Mouse (Mus musculus): ENCODE measurements around the gene B3gnt9.

DNA sequence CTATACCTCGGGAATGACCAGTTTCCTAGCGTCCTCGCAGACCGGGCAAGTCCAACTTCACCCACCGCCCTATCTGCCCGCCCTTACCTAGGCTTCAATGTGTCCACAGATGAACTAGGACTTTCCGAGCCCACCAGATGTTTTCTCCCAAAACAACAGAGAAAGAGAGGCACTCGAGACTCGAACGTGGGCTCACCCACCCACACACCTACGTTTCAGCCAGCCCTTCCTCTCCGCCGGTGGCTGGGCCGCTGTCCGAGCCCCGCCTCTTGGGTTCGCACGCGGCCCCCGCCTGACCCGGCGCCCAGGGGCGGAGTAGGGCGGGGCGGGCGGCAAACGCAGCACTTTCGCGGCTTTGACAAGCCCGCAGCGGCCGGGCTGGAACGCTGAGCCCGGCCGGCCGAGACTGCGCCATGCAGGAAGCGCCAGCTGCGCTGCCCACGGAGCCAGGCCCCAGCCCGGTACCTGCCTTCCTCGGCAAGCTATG is 14.6 kb upstream of the B3gnt9 start, which contains the start of gene Hsf4:
- TF ChIP-seq CTCF (IDR thresholded peaks at IDR 0.05; ENCODE audit: control insufficient read depth, insufficient read depth, low read length) (no peak), POLR2A (IDR thresholded peaks at IDR 0.05; ENCODE audit: borderline replicate concordance, control insufficient read depth, low read depth, low read length) (peak; percentile 32; the same call in 1 of the 2 replicates)

Data from bone marrow, adult 2 months (tissue).